Mouse (Mus musculus) testis, adult 2 months (tissue): ENCODE measurements around the gene Gnai2. TPM values are rescaled to one million over a fixed set of nuclear protein-coding genes. Genes with fewer than 3 reads are reported as not detected.

Source experiments
- H3K27ac ChIP-seq: fragments of 200-500 bp; 2 replicates; pipeline ENCODE4 v1.5.1; 2012; ENCODE audit warnings: low read depth, low read length; ENCODE audit not compliant: control insufficient read depth, insufficient read depth
- H3K27me3 ChIP-seq: fragments of 200-500 bp; 2 replicates; pipeline ENCODE4 v1.6.1; 2012; ENCODE audit warnings: mild to moderate bottlenecking, low read length, moderate library complexity; ENCODE audit not compliant: control insufficient read depth, insufficient read depth
- H3K36me3 ChIP-seq: fragments of 200-500 bp; 2 replicates; pipeline ENCODE4 v1.6.1; 2012; ENCODE audit warnings: mild to moderate bottlenecking, low read length; ENCODE audit not compliant: control insufficient read depth, insufficient read depth
- H3K4me1 ChIP-seq: fragments of 200-500 bp; 2 replicates; pipeline ENCODE4 v1.6.1; 2012; ENCODE audit warnings: low read length; ENCODE audit not compliant: control insufficient read depth, insufficient read depth
- H3K4me3 ChIP-seq: fragments of 200-500 bp; 2 replicates; pipeline ENCODE4 v1.5.1; 2012; ENCODE audit warnings: low read depth, mild to moderate bottlenecking, low read length, moderate library complexity, mixed read lengths; ENCODE audit not compliant: control insufficient read depth
- CTCF ChIP-seq: fragments of 200-500 bp; IDR thresholded peaks from 2 replicates; pipeline ENCODE4 v1.5.1; 2012; ENCODE audit warnings: low read depth, mild to moderate bottlenecking, inconsistent platforms, low read length, moderate library complexity; ENCODE audit not compliant: control insufficient read depth, insufficient read depth, insufficient replicate concordance
- POLR2A ChIP-seq: fragments of 200-500 bp; IDR thresholded peaks from 2 replicates; pipeline ENCODE4 v1.6.1; 2012; ENCODE audit warnings: low read depth, mild to moderate bottlenecking, inconsistent platforms, low read length, moderate library complexity; ENCODE audit not compliant: control insufficient read depth
- polyA plus RNA-seq: library from polyadenylated mRNA; depleted of rRNA; stranded (reverse); fragments of >200 nt; gene quantifications from 2 replicates; pipeline ENCODE4 v1.2.3, GENCODE M21; 2012

The Gnai2 gene
- polyA plus RNA-seq, 1 experiment, result 103 TPM

- no peak for TF ChIP-seq POLR2A
- no peak for TF ChIP-seq CTCF
- H3K4me3 ChIP-seq, result no peak overlapping the region
- no peak overlapping the region for H3K27ac ChIP-seq
- H3K36me3 ChIP-seq, result no peaks in the 10 kb centered on the region
- H3K4me1 ChIP-seq, result peaks cover 22% of the 10 kb centered on the region
- H3K27me3 ChIP-seq, result no peaks in the 10 kb centered on the region
Measured at GRCm38 (mm10) chr9:107625351-107626128, 9.6 kb downstream of the Gnai2 start.

GRCm38 (mm10) chr9:107624951-107625350, 10.2 kb downstream of the Gnai2 start:
- Histone ChIP-seq H3K36me3 (no peaks in the 10 kb centered on the region), H3K4me1 (peaks cover 19% of the 10 kb centered on the region), H3K4me3 (no peak overlapping the region), H3K27me3 (no peaks in the 10 kb centered on the region), H3K27ac (no peak overlapping the region)
- TF ChIP-seq CTCF (no peak), POLR2A (no peak)

- H3K4me1 ChIP-seq, result peaks cover 16% of the 10 kb centered on the region
- no peaks in the 10 kb centered on the region for H3K27me3 ChIP-seq
- H3K36me3 ChIP-seq, result no peaks in the 10 kb centered on the region
- H3K27ac ChIP-seq, result no peak overlapping the region
- H3K4me3 ChIP-seq, result no peak overlapping the region
- no peak for TF ChIP-seq POLR2A
- TF ChIP-seq CTCF, result no peak
Measured at GRCm38 (mm10) chr9:107624539-107624938, 10.6 kb downstream of the Gnai2 start.

GRCm38 (mm10) chr9:107620954-107621353, 14.2 kb downstream of the Gnai2 start:
- Histone ChIP-seq H3K27me3 (no peaks in the 10 kb centered on the region), H3K27ac (no peak overlapping the region), H3K36me3 (no peaks in the 10 kb centered on the region), H3K4me3 (no peak overlapping the region), H3K4me1 (no peaks in the 10 kb centered on the region; the same call in 1 of the 2 replicates)
- no peak for TF ChIP-seq POLR2A
- no peak for TF ChIP-seq CTCF

- Histone ChIP-seq H3K27me3 (no peaks in the 10 kb centered on the region), H3K27ac (no peak overlapping the region), H3K36me3 (no peaks in the 10 kb centered on the region), H3K4me3 (no peak overlapping the region), H3K4me1 (no peaks in the 10 kb centered on the region)
- TF ChIP-seq POLR2A (no peak), CTCF (no peak)
Measured at GRCm38 (mm10) chr9:107619546-107619879, 15.7 kb downstream of the Gnai2 start.

GRCm38 (mm10) chr9:107618778-107619545, 16.2 kb downstream of the Gnai2 start:
- Histone ChIP-seq H3K4me1 (no peaks in the 10 kb centered on the region), H3K4me3 (no peak overlapping the region), H3K27me3 (no peaks in the 10 kb centered on the region), H3K36me3 (no peaks in the 10 kb centered on the region), H3K27ac (no peak overlapping the region)
- TF ChIP-seq CTCF (no peak), POLR2A (no peak)

GRCm38 (mm10) chr9:107618098-107618497, 17.1 kb downstream of the Gnai2 start:
- Histone ChIP-seq H3K4me3 (no peak overlapping the region), H3K27ac (no peak overlapping the region), H3K4me1 (no peaks in the 10 kb centered on the region), H3K27me3 (no peaks in the 10 kb centered on the region), H3K36me3 (no peaks in the 10 kb centered on the region)
- no peak for TF ChIP-seq POLR2A
- no peak for TF ChIP-seq CTCF
